ENCODE assay signal across 8 mouse cellular contexts in genomic region chr2:161147656-161148427, GRCm38 (mm10). TPM values are rescaled to one million over a fixed set of nuclear protein-coding genes. Genes with fewer than 3 reads are reported as not detected.
DNase-seq lines count a peak whose midpoint lies in the region; ATAC-seq lines count a peak whose summit lies in the region.

No protein-coding gene starts in this region.

- DNase-seq in frontal cortex, postnatal 14 days (ENCODE audit: low spot score in 2 of 2), result no peak
- DNase-seq in embryo, embryonic 11.5 days (ENCODE audit: low read depth, low spot score), result peak; percentile 14
- peak; percentile 28 for DNase-seq in retina, embryonic 14.5 days (ENCODE audit: low spot score)
- DNase-seq in gastrocnemius, postnatal 10 days, result no peak
- DNase-seq in kidney, postnatal 10 days, result no peak
- DNase-seq in gastrocnemius, postnatal 36 days, result no peak

- peak; percentile 59; the same call in 1 of the 2 replicates for ATAC-seq in frontal cortex, adult (ENCODE audit: low TSS enrichment)
- peak; percentile 14 for ATAC-seq in inflammation-experienced regulatory T-cells, adult 6 months

- intact Hi-C loops in gastrocnemius, postnatal 36 days (cut with DNase I), result no loop called here

RNA-seq across cellular contexts. Expression of gene Chd6, which starts 39.0 kb away (rescaled TPM):
- 10 to 100 TPM; 20.1 to 41.6 (median 39.1) TPM for polyA plus RNA-seq in inflammation-experienced regulatory T-cells, adult 6 months (2017; shearing (Covaris generic))
- 10 to 100 TPM; 18.6 to 27.2 TPM for total RNA-seq in gastrocnemius, postnatal 10 days (2021)
- total RNA-seq in gastrocnemius, postnatal 36 days (2021), result 10 to 100 TPM; 11.0 to 12.0 TPM

Comparison
In these comparisons a context has a peak if more than half of its experiments do, and no peak if none do; other contexts are left out.
1. DNase-seq: peak in embryo, embryonic 11.5 days (single experiment) and retina, embryonic 14.5 days (single experiment); none in frontal cortex, postnatal 14 days (0 of 2), gastrocnemius, postnatal 10 days (single experiment), kidney, postnatal 10 days (single experiment) and gastrocnemius, postnatal 36 days (0 of 2).